Comparison of ENCODE assay signal across 8 mouse cellular contexts in the genomic region with DNA sequence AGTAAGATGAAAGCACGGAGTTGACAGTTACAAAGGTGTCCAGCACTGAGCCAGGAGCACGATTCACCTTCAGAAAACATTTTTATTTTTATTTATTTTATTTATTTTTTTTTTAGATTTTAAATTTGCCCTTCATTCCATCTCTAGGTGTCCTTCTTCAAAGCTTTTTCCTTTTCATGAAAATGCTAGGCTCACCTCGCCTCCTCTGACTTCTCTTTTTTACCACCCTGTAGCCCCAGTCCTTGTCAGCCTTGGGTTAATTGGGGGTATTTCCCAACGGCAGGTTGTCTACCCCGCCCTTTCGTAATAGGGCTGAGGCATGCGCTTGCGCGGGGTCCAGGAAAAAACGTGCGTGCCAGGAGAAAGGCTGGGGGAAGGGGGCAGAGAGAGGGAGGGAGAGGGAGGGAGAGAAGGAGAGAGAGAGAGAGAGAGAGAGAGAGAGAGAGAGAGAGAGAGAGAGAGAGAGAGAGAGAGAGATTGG. TPM values are rescaled to one million over a fixed set of nuclear protein-coding genes. Genes with fewer than 3 reads are reported as not detected.
DNase-seq lines count a peak whose midpoint lies in the region; ATAC-seq lines count a peak whose summit lies in the region.

No protein-coding gene starts in this region.

- H3K27me3 ChIP-seq in neural tube, embryonic 12.5 days (replicated peaks) = peaks cover 61% of the 10 kb centered on the region

- H3K4me1 ChIP-seq in neural tube, embryonic 12.5 days = peaks cover 47% of the 10 kb centered on the region

- H3K9ac ChIP-seq in neural tube, embryonic 12.5 days = peak overlapping the region; percentile 47; the same call in 1 of the 2 replicates

- no peak overlapping the region for H3K27ac ChIP-seq in neural tube, embryonic 12.5 days

- ATAC-seq in neural tube, embryonic 12.5 days (ENCODE audit: low FRiP score, low read depth) = no peak

- H3K4me3 ChIP-seq in neural tube, embryonic 12.5 days = peak overlapping the region; percentile 31

- peak; percentile 86 for DNase-seq in cerebellum, adult 11-12 months
- no peak for DNase-seq in cerebellum, postnatal 4 days (ENCODE audit: low spot score in 2 of 2)
- DNase-seq in right cerebral cortex, adult 18-20 months = peak; percentile 64
- no peak for DNase-seq in right cerebral cortex, postnatal 36 days (ENCODE audit: low spot score in 2 of 2)
- DNase-seq in induced T-regulatory cell, adult 2 months (ENCODE audit: low read depth) = peak; percentile 47
- DNase-seq in thymus, postnatal 25 days = no peak
- no peak for DNase-seq in embryo, embryonic 10.5 days (ENCODE audit: low spot score)

- H3K36me3 ChIP-seq in neural tube, embryonic 12.5 days = no peaks in the 10 kb centered on the region

- 9% methylated on average over 11 of the region's 11 CpGs for WGBS in neural tube, embryonic 12.5 days

- peak overlapping the region; percentile 70 for H3K4me2 ChIP-seq in neural tube, embryonic 12.5 days (replicated peaks)

- no peaks in the 10 kb centered on the region for H3K9me3 ChIP-seq in neural tube, embryonic 12.5 days

RNA-seq across cellular contexts. Expression of a gene that starts 0.4 kb away (rescaled TPM):
- polyA plus RNA-seq in neural tube, embryonic 12.5 days (2016; fragmentation: Nextera tagmentation; extraction: Ambion mirVana) = 0.29 and 0.37 TPM in 2 replicates

RNA-seq across cellular contexts. Expression of a gene that starts 4.5 kb away (rescaled TPM):
- polyA plus RNA-seq in neural tube, embryonic 12.5 days (2016; fragmentation: Nextera tagmentation; extraction: Ambion mirVana) = 16.1 and 17.1 TPM in 2 replicates

RNA-seq across cellular contexts. Expression of a gene that starts 5.4 kb away (rescaled TPM):
- 1.7 and 2.2 TPM in 2 replicates for polyA plus RNA-seq in neural tube, embryonic 12.5 days (2016; fragmentation: Nextera tagmentation; extraction: Ambion mirVana)

RNA-seq across cellular contexts. Expression of a gene that starts 20.0 kb away (rescaled TPM):
- polyA plus RNA-seq in neural tube, embryonic 12.5 days (2016; fragmentation: Nextera tagmentation; extraction: Ambion mirVana) = 13.4 and 15.1 TPM in 2 replicates

RNA-seq across cellular contexts. Expression of a gene that starts 50.6 kb away (rescaled TPM):
- polyA plus RNA-seq in neural tube, embryonic 12.5 days (2016; fragmentation: Nextera tagmentation; extraction: Ambion mirVana) = 14.1 and 14.3 TPM in 2 replicates

Comparison
In these comparisons a context has a peak if more than half of its experiments do, and no peak if none do; other contexts are left out.
1. DNase-seq: peak in cerebellum, adult 11-12 months (single experiment), right cerebral cortex, adult 18-20 months (single experiment) and induced T-regulatory cell, adult 2 months (single experiment); none in cerebellum, postnatal 4 days (0 of 2), right cerebral cortex, postnatal 36 days (0 of 2), thymus, postnatal 25 days (single experiment) and embryo, embryonic 10.5 days (single experiment).